Comparison of ENCODE assay signal across 10 mouse cellular contexts in genomic region chr14:21547297-21547696, GRCm38 (mm10).
A peak's percentile ranks its signal among the peaks of the same experiment; 100 is the strongest.
DNase-seq lines count a peak whose midpoint lies in the region; ATAC-seq and TF ChIP-seq lines count a peak whose summit lies in the region.
"Had no signal": no experiment of that assay in that cellular context is flagged by ENCODE, and none has a peak within 500 bp of the region (broad histone marks: within the 10 kb centered on the region; RNA-seq: fewer than 3 reads in every experiment).

No protein-coding gene starts in this region.

- no peak for DNase-seq in heart, adult 9 months (ENCODE audit: low spot score in 2 of 2)
- DNase-seq in lung, postnatal 4 days, result no peak
- no peak for DNase-seq in forebrain, postnatal 0 days
- DNase-seq in frontal cortex, postnatal 10 days (ENCODE audit: low spot score in 2 of 2), result no peak
- DNase-seq in layer of hippocampus, adult 8-10 months (ENCODE audit: low spot score in 2 of 2), result no peak

- H3K9ac ChIP-seq in heart, embryonic 11.5 days (ENCODE audit: low read depth, low read length), result no peak overlapping the region; the same call in 1 of the 2 replicates
- no peak overlapping the region for H3K9ac ChIP-seq in lung, embryonic 16.5 days (ENCODE audit: low read length)
- H3K9ac ChIP-seq in forebrain, postnatal 0 days, result no peak overlapping the region
- no peak overlapping the region for H3K9ac ChIP-seq in midbrain, embryonic 15.5 days
- H3K9ac ChIP-seq: liver, embryonic 15.5 days had no signal

- H3K4me2 ChIP-seq in heart, embryonic 11.5 days, result peak overlapping the region; percentile 40
- H3K4me2 ChIP-seq in lung, embryonic 16.5 days (ENCODE audit: low read depth, low read length), result no peak overlapping the region
- no peak overlapping the region for H3K4me2 ChIP-seq in forebrain, postnatal 0 days (ENCODE audit: low read depth)
- H3K4me2 ChIP-seq in midbrain, embryonic 15.5 days, result no peak overlapping the region
- H3K4me2 ChIP-seq: liver, embryonic 15.5 days had no signal

- peaks cover 42% of the 10 kb centered on the region for H3K4me1 ChIP-seq in heart, embryonic 11.5 days (ENCODE audit: control insufficient read depth, insufficient read depth, low read length)
- peaks cover 30% of the 10 kb centered on the region; the same call in 1 of the 2 replicates for H3K4me1 ChIP-seq in lung, embryonic 16.5 days (replicated peaks; ENCODE audit: control insufficient read depth, insufficient read depth, low read length)
- H3K4me1 ChIP-seq in forebrain, postnatal 0 days (ENCODE audit: insufficient read depth), result peaks cover 11% of the 10 kb centered on the region; the same call in 1 of the 2 replicates
- H3K4me1 ChIP-seq in midbrain, embryonic 15.5 days, result peaks cover 57% of the 10 kb centered on the region

- no peak for TF ChIP-seq CTCF in forebrain, postnatal 0 days (IDR thresholded peaks at IDR 0.05; ENCODE audit: low read depth)

- 0 out of 2 replicates have a peak overlapping the region, but pooled peaks have one; percentile 2 for H3K4me3 ChIP-seq in heart, embryonic 11.5 days (ENCODE audit: low read depth, low read length)
- no peak overlapping the region for H3K4me3 ChIP-seq in lung, embryonic 16.5 days (ENCODE audit: low read length)
- H3K4me3 ChIP-seq in forebrain, postnatal 0 days (ENCODE audit: low read depth, low read length), result no peak overlapping the region
- no peak overlapping the region for H3K4me3 ChIP-seq in midbrain, embryonic 15.5 days
- H3K4me3 ChIP-seq: liver, embryonic 15.5 days had no signal

- H3K27ac ChIP-seq in heart, embryonic 11.5 days (ENCODE audit: low read depth, low read length), result peak overlapping the region; percentile 60
- H3K27ac ChIP-seq in lung, embryonic 16.5 days (ENCODE audit: low read length), result no peak overlapping the region
- H3K27ac ChIP-seq in forebrain, postnatal 0 days (ENCODE audit: low read depth, low read length), result peak overlapping the region; percentile 37; the same call in 1 of the 2 replicates
- peak overlapping the region; percentile 62 for H3K27ac ChIP-seq in midbrain, embryonic 15.5 days
- H3K27ac ChIP-seq: liver, embryonic 15.5 days had no signal

- no peaks in the 10 kb centered on the region; the same call in 1 of the 2 replicates for H3K9me3 ChIP-seq in heart, embryonic 11.5 days (replicated peaks; ENCODE audit: control insufficient read depth, low read length)
- H3K9me3 ChIP-seq in lung, embryonic 16.5 days (ENCODE audit: control insufficient read depth, low read length), result peaks cover 3% of the 10 kb centered on the region; the same call in 1 of the 2 replicates
- H3K9me3 ChIP-seq in forebrain, postnatal 0 days (ENCODE audit: low read length), result no peaks in the 10 kb centered on the region
- no peaks in the 10 kb centered on the region for H3K9me3 ChIP-seq in midbrain, embryonic 15.5 days
- H3K9me3 ChIP-seq: liver, embryonic 15.5 days had no signal

- WGBS in heart, embryonic 11.5 days (ENCODE audit: insufficient replicate concordance), result 19% methylated on average over 7 of the region's 7 CpGs
- WGBS in lung, embryonic 16.5 days, result 31% methylated on average over 7 of the region's 7 CpGs
- WGBS in forebrain, postnatal 0 days, result 14% methylated on average over 7 of the region's 7 CpGs
- WGBS in midbrain, embryonic 15.5 days, result 28% methylated on average over 7 of the region's 7 CpGs

- H3K27me3 ChIP-seq in heart, embryonic 11.5 days (ENCODE audit: control insufficient read depth, insufficient read depth, low read length), result no peaks in the 10 kb centered on the region
- H3K27me3 ChIP-seq in lung, embryonic 16.5 days (ENCODE audit: control insufficient read depth, insufficient read depth, low read depth, low read length), result no peaks in the 10 kb centered on the region
- H3K27me3 ChIP-seq in forebrain, postnatal 0 days (ENCODE audit: insufficient read depth, low read length), result no peaks in the 10 kb centered on the region
- no peaks in the 10 kb centered on the region for H3K27me3 ChIP-seq in midbrain, embryonic 15.5 days (replicated peaks)
- H3K27me3 ChIP-seq: liver, embryonic 15.5 days had no signal

- H3K36me3 ChIP-seq in heart, embryonic 11.5 days (ENCODE audit: control insufficient read depth, insufficient read depth, low read length), result peaks cover 3% of the 10 kb centered on the region
- peaks cover 1% of the 10 kb centered on the region; the same call in 1 of the 2 replicates for H3K36me3 ChIP-seq in lung, embryonic 16.5 days (ENCODE audit: control insufficient read depth, insufficient read depth, low read length)
- peaks cover 3% of the 10 kb centered on the region; the same call in 1 of the 2 replicates for H3K36me3 ChIP-seq in forebrain, postnatal 0 days (ENCODE audit: insufficient read depth)
- H3K36me3 ChIP-seq in midbrain, embryonic 15.5 days (replicated peaks), result 0 out of 2 replicates have a peak, but pooled peaks cover under 1% of the 10 kb centered on the region

- ATAC-seq in heart, embryonic 11.5 days (replicated peaks; ENCODE audit: insufficient number of reproducible peaks, low FRiP score, low TSS enrichment), result no peak
- peak; percentile 62 for ATAC-seq in lung, embryonic 16.5 days (ENCODE audit: low read depth)
- no peak for ATAC-seq in forebrain, postnatal 0 days
- no peak for ATAC-seq in midbrain, embryonic 15.5 days (replicated peaks)
- ATAC-seq: CD4-positive, CD25-positive, alpha-beta regulatory T cell, adult 4 months had no signal
